ENCODE assay signal across 26 mouse cellular contexts in genomic region chr6:78686351-78686888, GRCm38 (mm10).
DNase-seq lines count a peak whose midpoint lies in the region; ATAC-seq and TF ChIP-seq lines count a peak whose summit lies in the region.
"Had no signal": no experiment of that assay in that cellular context is flagged by ENCODE, and none has a peak within 500 bp of the region (broad histone marks: within the 10 kb centered on the region; RNA-seq: fewer than 3 reads in every experiment).

No protein-coding gene starts in this region.

- H3ac ChIP-seq in C2C12 (ENCODE audit: control insufficient read depth, insufficient read length, low read depth): no peak overlapping the region

- no peaks in the 10 kb centered on the region for H3K79me2 ChIP-seq in C2C12 (ENCODE audit: control insufficient read depth, insufficient read depth)

- no peak overlapping the region for H3K27ac ChIP-seq in intestine, embryonic 16.5 days (ENCODE audit: low read length)
- H3K27ac ChIP-seq in intestine, embryonic 15.5 days: no peak overlapping the region
- H3K27ac ChIP-seq in midbrain, embryonic 15.5 days: no peak overlapping the region
- H3K27ac ChIP-seq: embryonic facial prominence, embryonic 15.5 days; forebrain, embryonic 15.5 days; heart, embryonic 10.5 days; hindbrain, embryonic 13.5 days; hindbrain, postnatal 0 days had no signal

- peak; percentile 1 for DNase-seq in embryo, embryonic 10.5 days (ENCODE audit: low spot score)
- DNase-seq in embryo, embryonic 11 days: no peak
- no peak for DNase-seq in right cerebral cortex, postnatal 10 days (ENCODE audit: low spot score in 2 of 2)
- DNase-seq: adrenal gland, postnatal 14 days; B cell, adult 2 months; cerebellum, adult 18-20 months; cerebellum, adult 9-11 months; cerebellum, postnatal 36 days; gastrocnemius, postnatal 36 days; heart, adult 11 months; heart, postnatal 10 days; heart, postnatal 4 days had no signal

- ATAC-seq in intestine, embryonic 16.5 days: 0 out of 2 replicates have a peak, but pooled peaks have one; percentile 44
- no peak for ATAC-seq in intestine, embryonic 15.5 days
- peak; percentile 69; the same call in 1 of the 2 replicates for ATAC-seq in midbrain, embryonic 15.5 days (replicated peaks)
- no peak for ATAC-seq in frontal cortex, adult (ENCODE audit: low TSS enrichment)
- ATAC-seq: activated CD4-positive, CD25-positive, alpha-beta regulatory T cell, adult 4 months; forebrain, embryonic 15.5 days; hindbrain, postnatal 0 days; Patski had no signal

- H3K9ac ChIP-seq in intestine, embryonic 16.5 days (ENCODE audit: low read depth, low read length): no peak overlapping the region
- no peak overlapping the region for H3K9ac ChIP-seq in intestine, embryonic 15.5 days
- no peak overlapping the region for H3K9ac ChIP-seq in midbrain, embryonic 15.5 days
- H3K9ac ChIP-seq: embryonic facial prominence, embryonic 15.5 days; forebrain, embryonic 15.5 days; hindbrain, embryonic 13.5 days had no signal

- no peak overlapping the region for H3K4me3 ChIP-seq in intestine, embryonic 16.5 days (ENCODE audit: low read length)
- H3K4me3 ChIP-seq in intestine, embryonic 15.5 days (replicated peaks): no peak overlapping the region
- no peak overlapping the region for H3K4me3 ChIP-seq in C2C12 (ENCODE audit: insufficient read depth, poor library complexity, severe bottlenecking)
- no peak overlapping the region for H3K4me3 ChIP-seq in midbrain, embryonic 15.5 days
- H3K4me3 ChIP-seq: embryonic facial prominence, embryonic 15.5 days; erythroblast, embryonic 14.5 days; forebrain, embryonic 15.5 days; heart, embryonic 10.5 days; hindbrain, embryonic 13.5 days had no signal

- H3K4me2 ChIP-seq in intestine, embryonic 16.5 days (ENCODE audit: low read depth, low read length): no peak overlapping the region
- no peak overlapping the region for H3K4me2 ChIP-seq in intestine, embryonic 15.5 days (replicated peaks)
- no peak overlapping the region for H3K4me2 ChIP-seq in midbrain, embryonic 15.5 days
- H3K4me2 ChIP-seq: embryonic facial prominence, embryonic 15.5 days; forebrain, embryonic 15.5 days; hindbrain, embryonic 13.5 days had no signal

- H3K36me3 ChIP-seq in intestine, embryonic 16.5 days (ENCODE audit: control insufficient read depth, insufficient read depth, low read length): no peaks in the 10 kb centered on the region
- no peaks in the 10 kb centered on the region for H3K36me3 ChIP-seq in intestine, embryonic 15.5 days
- H3K36me3 ChIP-seq in C2C12 (ENCODE audit: control insufficient read depth, insufficient read depth): no peaks in the 10 kb centered on the region
- no peaks in the 10 kb centered on the region for H3K36me3 ChIP-seq in midbrain, embryonic 15.5 days (replicated peaks)
- H3K36me3 ChIP-seq: embryonic facial prominence, embryonic 15.5 days; forebrain, embryonic 15.5 days; heart, embryonic 10.5 days; hindbrain, embryonic 13.5 days had no signal

- TF ChIP-seq CTCF in C2C12 (IDR thresholded peaks at IDR 0.05; ENCODE audit: control insufficient read depth, insufficient read depth, insufficient read length): no peak

- no peaks in the 10 kb centered on the region for H3K79me3 ChIP-seq in C2C12 (ENCODE audit: low read depth)

- 24% methylated on average over 2 of the region's 2 CpGs for WGBS in intestine, embryonic 16.5 days
- WGBS in intestine, embryonic 15.5 days: 27% methylated on average over 2 of the region's 2 CpGs
- 28% methylated on average over 2 of the region's 2 CpGs for WGBS in midbrain, embryonic 15.5 days

- H3K4me1 ChIP-seq in intestine, embryonic 16.5 days (ENCODE audit: control insufficient read depth, insufficient read depth, low read length): no peaks in the 10 kb centered on the region
- no peaks in the 10 kb centered on the region for H3K4me1 ChIP-seq in intestine, embryonic 15.5 days (replicated peaks)
- H3K4me1 ChIP-seq in midbrain, embryonic 15.5 days: no peaks in the 10 kb centered on the region
- H3K4me1 ChIP-seq: embryonic facial prominence, embryonic 15.5 days; forebrain, embryonic 15.5 days; heart, embryonic 10.5 days; hindbrain, embryonic 13.5 days had no signal

- no peaks in the 10 kb centered on the region for H3K9me3 ChIP-seq in intestine, embryonic 16.5 days (ENCODE audit: control insufficient read depth, low read length)
- no peaks in the 10 kb centered on the region for H3K9me3 ChIP-seq in intestine, embryonic 15.5 days
- H3K9me3 ChIP-seq in midbrain, embryonic 15.5 days: no peaks in the 10 kb centered on the region
- H3K9me3 ChIP-seq: embryonic facial prominence, embryonic 15.5 days; forebrain, embryonic 15.5 days; heart, embryonic 10.5 days; hindbrain, embryonic 13.5 days had no signal

- no peaks in the 10 kb centered on the region for H3K27me3 ChIP-seq in intestine, embryonic 16.5 days (replicated peaks; ENCODE audit: control insufficient read depth, insufficient read depth, low read length)
- no peaks in the 10 kb centered on the region for H3K27me3 ChIP-seq in intestine, embryonic 15.5 days (replicated peaks)
- no peaks in the 10 kb centered on the region for H3K27me3 ChIP-seq in C2C12 (ENCODE audit: control insufficient read depth, insufficient read depth, insufficient read length)
- no peaks in the 10 kb centered on the region for H3K27me3 ChIP-seq in midbrain, embryonic 15.5 days (replicated peaks)
- H3K27me3 ChIP-seq: CH12.LX; embryonic facial prominence, embryonic 15.5 days; forebrain, embryonic 15.5 days; hindbrain, embryonic 13.5 days; Patski had no signal

TF ChIP-seq in C2C12, 6 proteins besides CTCF, POLR2A, EP300 and RAD21:
- TF ChIP-seq MYOG (IDR thresholded peaks at IDR 0.05; ENCODE audit: control insufficient read depth, extremely low read depth, insufficient read length) (no peak), MYOD1 (IDR thresholded peaks at IDR 0.05; ENCODE audit: control insufficient read depth, insufficient read length, low read depth) (peak; percentile 8), USF1 (IDR thresholded peaks at IDR 0.05; ENCODE audit: low read depth) (no peak), FOSL1 (IDR thresholded peaks at IDR 0.05; ENCODE audit: insufficient read depth, low read length, poor library complexity, severe bottlenecking) (no peak), CEBPB (IDR thresholded peaks at IDR 0.05; ENCODE audit: low read depth) (no peak), MAX (IDR thresholded peaks at IDR 0.05) (no peak)

Comparison
In these comparisons a context has a peak if more than half of its experiments do, and no peak if none do; other contexts are left out.
1. ATAC-seq: peak in intestine, embryonic 16.5 days (single experiment) and midbrain, embryonic 15.5 days (single experiment); none in intestine, embryonic 15.5 days (single experiment) and frontal cortex, adult (single experiment).